Mouse (Mus musculus): ENCODE results near the gene Tmem198b. TPM values are rescaled to one million over a fixed set of nuclear protein-coding genes. Genes with fewer than 3 reads are reported as not detected.
"Not testable (repeated sequence)": the region's sequence is repeated elsewhere in the genome, so short reads cannot be mapped to it uniquely, and the experiment has no call there.

The Tmem198b gene
- 14.3 and 18.0 TPM in 2 replicates for polyA plus RNA-seq (2012; ENCODE audit: insufficient read depth, insufficient read length, missing spikeins)

DNA sequence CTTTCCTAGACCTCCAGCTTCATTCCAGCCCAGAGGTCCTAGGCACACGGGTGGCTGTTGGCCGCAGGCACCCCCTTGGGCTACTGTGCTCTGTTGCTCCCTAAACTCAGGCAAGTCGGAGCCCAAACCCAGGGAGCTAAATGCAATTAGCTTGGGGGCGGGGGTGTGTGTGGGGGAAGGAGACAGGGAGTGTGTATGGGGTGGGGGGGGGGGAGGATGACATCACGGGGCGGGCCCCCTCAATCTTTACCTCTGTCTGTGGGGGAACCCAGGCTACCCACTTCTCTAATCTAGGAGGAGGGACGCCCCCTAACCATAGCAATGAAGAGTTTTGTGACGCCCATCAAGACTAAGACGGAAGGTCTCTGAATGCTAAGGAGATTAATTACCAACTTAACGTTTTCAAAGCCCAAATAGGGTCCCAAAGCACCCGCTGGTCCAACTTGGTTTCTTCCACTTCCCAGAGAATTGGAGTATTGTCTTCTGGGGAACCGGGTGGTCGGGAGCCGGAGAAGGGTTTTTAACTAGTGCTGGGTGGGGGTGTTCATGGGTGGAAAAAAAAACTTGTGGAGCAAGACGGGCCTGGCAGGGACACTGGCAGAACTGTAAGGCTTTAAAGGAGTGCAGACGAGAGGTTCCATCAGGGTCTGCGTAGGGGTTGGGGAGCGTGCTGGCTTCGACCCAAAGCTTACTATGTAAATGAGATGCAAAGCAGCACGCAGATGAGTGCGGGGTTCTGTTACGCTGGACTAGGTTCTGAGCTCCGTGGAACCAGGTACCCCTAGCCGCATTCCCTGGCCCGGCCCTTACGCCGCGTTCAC lies at the start of gene Tmem198b:
Tmem198b (minus strand) TSS at position 100 of the 821 bp plus-strand sequence.
- Histone ChIP-seq H3K27ac (ENCODE audit: insufficient read depth, low read depth, low read length) (peak within 1 kb of the TSS; percentile 71), H3K4me1 (ENCODE audit: control insufficient read depth, insufficient read depth, low read length) (peaks cover 29% of the 10 kb centered on the region), H3K4me3 (ENCODE audit: insufficient read depth, low read length) (peak within 1 kb of the TSS; percentile 76)
- TF ChIP-seq POLR2A (IDR thresholded peaks at IDR 0.05; ENCODE audit: borderline replicate concordance, low read depth, low read length) (no peak), CTCF (IDR thresholded peaks at IDR 0.05; ENCODE audit: low read depth, low read length) (no peak)

DNA sequence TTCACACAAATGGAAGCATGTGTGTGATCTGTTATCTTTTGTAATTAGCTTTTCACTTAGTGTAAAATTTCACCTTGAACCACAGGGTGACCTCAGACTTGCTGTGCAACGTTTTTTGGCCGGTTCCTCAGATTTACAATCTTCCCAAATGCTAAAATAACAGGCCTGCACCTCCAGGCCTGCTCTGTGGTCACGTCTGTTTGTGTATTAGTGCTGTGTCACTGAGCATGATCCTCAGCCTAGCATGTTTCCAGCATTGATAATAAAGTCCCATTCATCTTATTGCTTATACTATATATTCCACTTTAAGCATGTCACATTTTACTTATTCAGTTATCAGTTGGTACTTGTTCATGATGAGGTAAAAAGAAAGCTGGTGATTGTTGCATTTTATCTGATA lies 46.2 kb upstream of the Tmem198b start:
- TF ChIP-seq POLR2A (IDR thresholded peaks at IDR 0.05; ENCODE audit: borderline replicate concordance, low read depth, low read length) (no peak), CTCF (IDR thresholded peaks at IDR 0.05; ENCODE audit: low read depth, low read length) (no peak)
- H3K4me1 ChIP-seq (ENCODE audit: control insufficient read depth, insufficient read depth, low read length) = no peaks in the 10 kb centered on the region
- no peak overlapping the region for H3K27ac ChIP-seq (ENCODE audit: insufficient read depth, low read depth, low read length)
- H3K4me3 ChIP-seq (ENCODE audit: insufficient read depth, low read length) = no peak overlapping the region

DNA sequence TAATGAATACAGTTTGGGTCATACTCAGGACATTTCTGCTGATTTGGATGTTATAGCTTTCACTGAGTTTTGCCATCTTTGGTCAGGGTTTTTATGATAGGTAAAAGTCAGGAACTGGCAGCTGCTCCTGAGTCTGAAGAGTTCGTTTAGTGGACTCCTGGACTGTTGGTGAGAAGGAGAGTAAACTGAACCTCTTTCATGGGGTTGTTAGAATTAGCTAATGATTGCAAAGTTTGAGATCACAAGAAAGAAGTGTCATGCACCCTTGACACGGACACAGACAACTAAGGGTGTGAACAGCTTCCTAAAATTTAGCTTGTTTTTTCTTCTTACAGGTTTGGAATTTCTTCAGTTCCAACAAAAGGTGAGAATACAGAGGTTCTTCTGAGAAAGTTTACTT lies 44.3 kb upstream of the Tmem198b start:
- no peak overlapping the region for H3K27ac ChIP-seq (ENCODE audit: insufficient read depth, low read depth, low read length)
- H3K4me3 ChIP-seq (ENCODE audit: insufficient read depth, low read length) = no peak overlapping the region
- TF ChIP-seq POLR2A (IDR thresholded peaks at IDR 0.05; ENCODE audit: borderline replicate concordance, low read depth, low read length) (no peak), CTCF (IDR thresholded peaks at IDR 0.05; ENCODE audit: low read depth, low read length) (no peak)
- no peaks in the 10 kb centered on the region for H3K4me1 ChIP-seq (ENCODE audit: control insufficient read depth, insufficient read depth, low read length)

DNA sequence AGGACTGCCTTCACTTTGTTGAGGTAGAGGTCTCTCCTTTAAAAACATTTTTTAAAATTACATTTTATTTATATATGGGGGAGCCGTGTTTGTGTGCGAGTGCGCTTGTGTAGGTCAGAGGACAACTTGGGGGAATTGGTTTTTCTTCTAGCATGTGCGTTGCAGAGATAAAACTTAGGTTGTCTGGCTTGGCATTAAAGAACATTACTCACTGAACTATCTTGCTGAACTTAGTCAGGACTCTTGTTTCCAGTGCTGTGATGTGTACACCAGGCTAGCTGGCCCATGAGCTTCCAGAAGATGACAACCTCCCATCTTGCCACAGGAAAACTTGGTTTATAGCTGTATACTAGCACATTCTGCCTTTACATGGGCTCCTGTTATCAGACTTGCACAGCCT lies 42.5 kb upstream of the Tmem198b start:
- no peak overlapping the region for H3K27ac ChIP-seq (ENCODE audit: insufficient read depth, low read depth, low read length)
- TF ChIP-seq CTCF (IDR thresholded peaks at IDR 0.05; ENCODE audit: low read depth, low read length) (no peak), POLR2A (IDR thresholded peaks at IDR 0.05; ENCODE audit: borderline replicate concordance, low read depth, low read length) (no peak)

DNA sequence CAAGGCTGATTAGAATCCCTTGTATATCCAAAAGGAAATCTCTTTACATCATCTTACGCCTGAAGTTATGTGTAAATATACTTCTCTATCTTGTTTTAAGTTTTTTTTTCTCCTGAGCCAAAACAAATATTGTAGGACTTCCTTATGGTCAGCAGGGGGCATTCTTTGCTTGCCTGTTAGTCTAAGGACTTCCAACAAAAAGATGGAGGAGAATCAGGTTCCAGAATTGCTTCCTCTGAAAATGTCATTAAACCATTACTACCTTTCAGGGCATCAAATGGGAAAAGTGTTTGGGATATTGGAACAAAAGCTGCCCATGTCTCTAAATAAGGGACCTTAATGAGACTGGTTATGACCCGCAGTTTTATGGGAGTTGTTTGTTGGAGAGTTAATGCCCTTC lies 41.3 kb upstream of the Tmem198b start:
- no peak for TF ChIP-seq CTCF (IDR thresholded peaks at IDR 0.05; ENCODE audit: low read depth, low read length)
- no peak for TF ChIP-seq POLR2A (IDR thresholded peaks at IDR 0.05; ENCODE audit: borderline replicate concordance, low read depth, low read length)
- no peak overlapping the region for H3K27ac ChIP-seq (ENCODE audit: insufficient read depth, low read depth, low read length)
- H3K4me1 ChIP-seq (ENCODE audit: control insufficient read depth, insufficient read depth, low read length) = no peaks in the 10 kb centered on the region
- H3K4me3 ChIP-seq (ENCODE audit: insufficient read depth, low read length) = no peak overlapping the region

More for the DNA sequence above, 42.5 kb upstream of the Tmem198b start:
- Histone ChIP-seq H3K4me3 (ENCODE audit: insufficient read depth, low read length) (no peak overlapping the region), H3K4me1 (ENCODE audit: control insufficient read depth, insufficient read depth, low read length) (no peaks in the 10 kb centered on the region)

DNA sequence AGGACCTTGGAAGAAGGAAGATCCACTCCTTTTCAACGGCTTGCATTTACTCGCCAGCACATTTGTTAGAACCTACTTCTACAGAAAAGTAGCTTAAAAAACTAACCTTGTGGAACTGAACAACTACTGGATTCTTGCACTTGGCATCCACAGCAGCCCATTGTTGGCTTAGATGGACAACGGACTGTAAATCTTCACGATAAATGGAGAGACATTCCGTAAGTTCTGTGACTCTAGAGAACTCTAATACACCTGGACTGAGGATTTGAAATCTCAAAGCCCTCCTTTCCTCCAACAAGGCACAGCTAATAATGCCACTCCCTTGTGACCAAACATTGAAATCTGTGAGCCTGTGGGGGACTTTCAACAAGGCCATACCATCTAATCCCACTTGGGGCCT lies 39.1 kb upstream of the Tmem198b start:
- Histone ChIP-seq H3K27ac (ENCODE audit: insufficient read depth, low read depth, low read length) (no peak overlapping the region), H3K4me3 (ENCODE audit: insufficient read depth, low read length) (no peak overlapping the region), H3K4me1 (ENCODE audit: control insufficient read depth, insufficient read depth, low read length) (no peaks in the 10 kb centered on the region)
- TF ChIP-seq POLR2A (IDR thresholded peaks at IDR 0.05; ENCODE audit: borderline replicate concordance, low read depth, low read length) = no peak
- no peak for TF ChIP-seq CTCF (IDR thresholded peaks at IDR 0.05; ENCODE audit: low read depth, low read length)

DNA sequence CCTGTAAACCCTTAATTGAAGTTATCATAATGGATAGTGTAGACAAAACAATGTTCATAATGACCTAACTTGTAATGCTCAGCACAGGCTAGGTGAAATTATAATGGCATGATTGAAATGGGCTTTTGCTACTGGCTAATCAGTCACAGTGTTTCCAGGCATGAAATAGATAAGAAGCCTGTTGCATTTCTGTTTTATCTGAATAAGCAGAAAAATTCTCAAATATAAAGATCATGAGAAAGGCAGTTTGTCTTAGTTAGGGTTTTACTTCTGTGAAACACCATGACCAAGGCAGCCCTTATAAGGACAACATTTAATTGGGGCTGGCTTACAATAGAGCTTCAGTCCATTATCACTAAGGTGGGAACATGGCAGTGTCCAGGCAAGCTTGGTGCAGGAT lies 36.4 kb upstream of the Tmem198b start:
- TF ChIP-seq POLR2A (IDR thresholded peaks at IDR 0.05; ENCODE audit: borderline replicate concordance, low read depth, low read length) = no peak
- Histone ChIP-seq H3K4me3 (ENCODE audit: insufficient read depth, low read length) (no peak overlapping the region), H3K27ac (ENCODE audit: insufficient read depth, low read depth, low read length) (no peak overlapping the region), H3K4me1 (ENCODE audit: control insufficient read depth, insufficient read depth, low read length) (no peaks in the 10 kb centered on the region)

DNA sequence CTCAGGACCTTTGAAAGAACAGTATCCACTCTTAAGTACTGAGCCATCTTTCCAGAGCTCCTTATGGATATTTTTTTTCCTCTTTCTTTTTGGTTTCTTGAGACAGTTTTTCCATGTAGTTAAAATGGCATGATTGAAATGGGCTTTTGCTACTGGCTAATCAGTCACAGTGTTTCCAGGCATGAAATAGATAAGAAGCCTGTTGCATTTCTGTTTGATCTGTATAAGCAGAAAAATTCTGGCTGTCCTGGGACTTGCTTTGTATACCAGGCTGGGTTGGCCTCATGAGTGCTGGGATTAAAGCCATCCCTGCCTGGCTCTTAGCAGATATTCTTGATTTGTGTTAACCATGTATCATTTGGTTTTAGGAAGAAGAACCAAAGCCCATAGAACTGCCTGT lies 35.3 kb upstream of the Tmem198b start:
- H3K4me1 ChIP-seq (ENCODE audit: control insufficient read depth, insufficient read depth, low read length) = no peaks in the 10 kb centered on the region
- no peak overlapping the region for H3K4me3 ChIP-seq (ENCODE audit: insufficient read depth, low read length)
- H3K27ac ChIP-seq (ENCODE audit: insufficient read depth, low read depth, low read length) = no peak overlapping the region
- TF ChIP-seq CTCF (IDR thresholded peaks at IDR 0.05; ENCODE audit: low read depth, low read length) = no peak
- no peak for TF ChIP-seq POLR2A (IDR thresholded peaks at IDR 0.05; ENCODE audit: borderline replicate concordance, low read depth, low read length)

DNA sequence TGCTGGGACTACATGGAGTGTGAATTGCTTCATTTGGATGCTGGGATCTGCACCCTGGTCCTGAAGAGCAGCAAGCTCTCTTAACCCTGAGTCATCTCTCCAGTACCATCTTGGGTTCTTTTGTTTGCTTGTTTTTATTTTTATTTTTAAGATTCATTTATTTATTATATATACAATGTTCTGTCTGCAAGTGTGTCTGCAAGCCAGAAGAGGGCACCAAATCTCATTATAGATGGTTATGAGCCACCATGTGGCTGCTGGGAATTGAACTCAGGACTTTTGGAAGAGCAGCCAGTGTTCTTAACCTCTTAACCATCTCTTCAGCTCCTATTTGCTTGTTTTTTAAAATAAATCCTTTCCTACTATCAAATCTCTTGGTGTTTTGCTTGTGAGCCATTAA lies 33.2 kb upstream of the Tmem198b start:
- Histone ChIP-seq H3K4me3 (ENCODE audit: insufficient read depth, low read length) (no peak overlapping the region), H3K27ac (ENCODE audit: insufficient read depth, low read depth, low read length) (no peak overlapping the region), H3K4me1 (ENCODE audit: control insufficient read depth, insufficient read depth, low read length) (no peaks in the 10 kb centered on the region)
- no peak for TF ChIP-seq POLR2A (IDR thresholded peaks at IDR 0.05; ENCODE audit: borderline replicate concordance, low read depth, low read length)
- no peak for TF ChIP-seq CTCF (IDR thresholded peaks at IDR 0.05; ENCODE audit: low read depth, low read length)

DNA sequence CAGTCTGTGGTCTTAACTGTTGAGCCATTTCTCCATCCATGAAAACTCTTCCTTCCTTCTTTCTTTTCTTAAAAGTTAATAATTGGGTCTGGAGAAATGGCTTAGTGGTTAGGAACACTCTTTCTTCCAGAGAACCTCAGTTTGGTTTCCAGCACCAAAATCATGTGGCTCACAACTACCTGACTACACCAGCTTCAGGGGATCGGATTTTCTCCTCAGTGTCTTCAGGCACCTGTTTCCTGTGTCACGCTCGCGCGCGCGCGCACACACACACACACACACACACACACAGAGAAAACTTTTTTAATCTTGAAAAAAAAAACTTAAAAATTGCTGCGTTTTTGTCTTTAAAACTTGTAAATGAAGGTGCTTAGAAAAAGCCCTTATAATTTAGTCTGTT lies 19.7 kb upstream of the Tmem198b start:
- TF ChIP-seq CTCF (IDR thresholded peaks at IDR 0.05; ENCODE audit: low read depth, low read length) = no peak
- no peak for TF ChIP-seq POLR2A (IDR thresholded peaks at IDR 0.05; ENCODE audit: borderline replicate concordance, low read depth, low read length)
- Histone ChIP-seq H3K27ac (ENCODE audit: insufficient read depth, low read depth, low read length) (no peak overlapping the region), H3K4me3 (ENCODE audit: insufficient read depth, low read length) (no peak overlapping the region), H3K4me1 (ENCODE audit: control insufficient read depth, insufficient read depth, low read length) (peaks cover 12% of the 10 kb centered on the region)

DNA sequence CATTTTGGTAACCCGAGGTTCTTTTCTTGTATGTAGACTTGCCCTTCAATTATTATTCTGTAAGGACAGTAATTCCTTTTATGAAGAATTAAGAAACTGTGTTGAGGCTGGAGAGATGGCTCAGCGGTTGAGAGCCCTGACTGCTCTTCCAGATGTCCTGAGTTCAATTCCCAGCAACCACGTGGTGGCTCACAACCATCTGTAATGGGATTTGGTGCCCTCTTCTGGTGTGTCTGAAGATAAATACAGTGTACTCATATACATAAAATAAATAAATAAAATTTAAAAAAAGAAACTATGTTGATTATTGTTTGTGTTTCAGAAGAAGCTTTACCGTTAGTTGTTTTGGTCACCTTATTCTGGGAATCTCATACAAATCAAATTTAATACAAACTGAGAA lies 18.9 kb upstream of the Tmem198b start:
- H3K4me1 ChIP-seq (ENCODE audit: control insufficient read depth, insufficient read depth, low read length) = peaks cover 12% of the 10 kb centered on the region
- H3K27ac ChIP-seq (ENCODE audit: insufficient read depth, low read depth, low read length) = not testable (repeated sequence)
- peak overlapping the region; percentile 68 for H3K4me3 ChIP-seq (ENCODE audit: insufficient read depth, low read length)
